Mouse (Mus musculus): ENCODE results near the gene Mcrip1. TPM values are rescaled to one million over a fixed set of nuclear protein-coding genes. Genes with fewer than 3 reads are reported as not detected.
"Not testable (repeated sequence)": the region's sequence is repeated elsewhere in the genome, so short reads cannot be mapped to it uniquely, and the experiment has no call there.

The Mcrip1 gene
- polyA plus RNA-seq, 1 experiment from 2014 or later = 139 TPM

DNA sequence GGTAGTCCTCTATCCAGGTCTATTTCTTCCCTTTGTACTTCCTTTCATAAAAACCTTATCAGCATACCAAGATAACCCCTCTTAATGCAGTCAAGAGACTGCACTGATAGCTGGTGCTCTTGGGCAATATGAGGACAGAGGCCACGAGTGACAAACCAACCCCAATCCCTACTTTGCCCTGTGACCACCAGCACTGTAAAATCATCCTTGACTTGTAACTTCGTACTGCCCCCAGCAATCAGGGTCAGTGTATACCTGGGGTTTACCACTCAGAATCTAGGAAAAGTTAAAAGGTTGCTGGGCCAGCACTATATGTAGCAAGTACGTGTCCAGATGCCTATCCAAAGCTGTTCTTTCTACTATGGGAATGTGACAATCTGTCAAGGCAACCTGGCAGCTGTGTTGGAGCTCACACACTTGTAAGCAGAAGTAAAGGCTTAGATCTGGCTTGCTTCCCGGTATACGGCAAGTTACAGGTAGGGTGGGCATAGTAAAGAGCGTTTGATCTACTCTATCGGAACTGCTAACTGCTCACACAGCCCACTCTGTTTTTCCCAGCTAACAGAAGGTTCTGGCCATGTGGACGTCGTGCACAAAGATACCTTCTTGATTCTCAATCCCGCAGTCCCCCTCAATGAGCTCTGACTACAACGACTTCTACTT, 22.4 kb upstream of the Mcrip1 start:
- 4% methylated on average over 11 of the region's 11 CpGs for WGBS
- ATAC-seq (replicated peaks; ENCODE audit: extremely low read depth, insufficient read depth, low FRiP score) = no peak
- peaks cover 38% of the 10 kb centered on the region for H3K36me3 ChIP-seq (ENCODE audit: control insufficient read depth, insufficient read depth)

DNA sequence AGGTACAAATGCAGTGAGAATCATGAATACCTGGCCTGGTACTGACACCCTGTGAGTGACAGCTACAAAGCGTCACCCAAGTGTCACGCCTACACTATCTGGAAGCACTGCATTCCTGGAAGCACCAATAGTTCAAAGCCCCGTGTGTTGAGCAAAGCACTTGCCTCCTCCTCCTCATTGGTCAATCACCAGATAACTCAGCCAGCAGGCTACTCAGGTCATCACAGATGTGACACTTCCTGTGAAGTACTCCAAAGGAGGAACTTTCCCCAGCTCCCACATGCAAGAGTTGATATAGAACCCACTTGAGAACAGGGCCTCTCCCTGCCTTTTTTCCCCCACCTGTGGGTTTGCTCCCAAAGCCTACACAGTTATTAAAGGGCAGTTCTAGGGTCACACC, 21.6 kb upstream of the Mcrip1 start:
- peak overlapping the region; percentile 90 for H3K4me2 ChIP-seq (ENCODE audit: low read depth, low read length)
- H3K36me3 ChIP-seq (ENCODE audit: control insufficient read depth, insufficient read depth) = peaks cover 46% of the 10 kb centered on the region
- ATAC-seq (replicated peaks; ENCODE audit: extremely low read depth, insufficient read depth, low FRiP score) = no peak
- peak overlapping the region; percentile 97 for H3K9ac ChIP-seq (ENCODE audit: low read length)
- H3K27ac ChIP-seq (ENCODE audit: low read length) = no peak overlapping the region
- H3K27me3 ChIP-seq (ENCODE audit: control insufficient read depth, insufficient read depth, low read length) = no peaks in the 10 kb centered on the region
- peak overlapping the region; percentile 97 for H3K4me3 ChIP-seq (ENCODE audit: low read length)
- peaks cover 19% of the 10 kb centered on the region for H3K4me1 ChIP-seq (ENCODE audit: control insufficient read depth, insufficient read depth, low read length)
- 38% methylated on average over 3 of the region's 3 CpGs for WGBS
- no peaks in the 10 kb centered on the region for H3K9me3 ChIP-seq (replicated peaks; ENCODE audit: control insufficient read depth, low read length)

More for the DNA sequence above, 22.4 kb upstream of the Mcrip1 start:
- H3K9ac ChIP-seq (ENCODE audit: low read length) = peak overlapping the region; percentile 97
- peak overlapping the region; percentile 90 for H3K4me2 ChIP-seq (ENCODE audit: low read depth, low read length)
- H3K4me3 ChIP-seq (ENCODE audit: low read length) = peak overlapping the region; percentile 97
- H3K9me3 ChIP-seq (replicated peaks; ENCODE audit: control insufficient read depth, low read length) = no peaks in the 10 kb centered on the region
- peak overlapping the region; percentile 92 for H3K27ac ChIP-seq (ENCODE audit: low read length)
- peaks cover 19% of the 10 kb centered on the region for H3K4me1 ChIP-seq (ENCODE audit: control insufficient read depth, insufficient read depth, low read length)
- no peaks in the 10 kb centered on the region for H3K27me3 ChIP-seq (ENCODE audit: control insufficient read depth, insufficient read depth, low read length)

DNA sequence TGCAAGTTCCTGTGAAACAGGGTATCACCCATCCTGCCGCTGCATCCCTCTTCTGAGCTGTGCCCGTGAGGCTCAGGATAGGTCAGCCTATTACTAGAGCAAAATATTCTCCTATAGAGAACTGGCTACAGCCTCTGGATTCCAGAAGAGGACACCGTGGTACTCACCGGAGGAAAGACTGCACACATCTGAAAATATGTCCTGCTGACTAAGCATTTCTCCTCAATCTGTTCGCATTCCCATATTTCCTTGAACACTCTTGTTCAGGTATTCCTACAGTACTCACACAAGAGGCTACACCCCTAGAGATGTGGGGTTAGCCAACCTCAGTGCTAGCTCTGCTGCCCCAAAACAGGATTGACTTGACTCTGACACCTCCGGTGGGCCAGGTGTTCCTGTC, 18.8 kb upstream of the Mcrip1 start:
- no peak overlapping the region for H3K4me2 ChIP-seq (ENCODE audit: low read depth, low read length)
- ATAC-seq (replicated peaks; ENCODE audit: extremely low read depth, insufficient read depth, low FRiP score) = no peak
- H3K27ac ChIP-seq (ENCODE audit: low read length) = no peak overlapping the region
- no peak overlapping the region for H3K4me3 ChIP-seq (ENCODE audit: low read length)
- H3K9ac ChIP-seq (ENCODE audit: low read length) = no peak overlapping the region
- peaks cover 10% of the 10 kb centered on the region for H3K4me1 ChIP-seq (ENCODE audit: control insufficient read depth, insufficient read depth, low read length)
- H3K9me3 ChIP-seq (replicated peaks; ENCODE audit: control insufficient read depth, low read length) = no peaks in the 10 kb centered on the region
- 89% methylated on average over 6 of the region's 6 CpGs for WGBS
- H3K27me3 ChIP-seq (ENCODE audit: control insufficient read depth, insufficient read depth, low read length) = no peaks in the 10 kb centered on the region
- H3K36me3 ChIP-seq (ENCODE audit: control insufficient read depth, insufficient read depth) = peaks cover 69% of the 10 kb centered on the region

DNA sequence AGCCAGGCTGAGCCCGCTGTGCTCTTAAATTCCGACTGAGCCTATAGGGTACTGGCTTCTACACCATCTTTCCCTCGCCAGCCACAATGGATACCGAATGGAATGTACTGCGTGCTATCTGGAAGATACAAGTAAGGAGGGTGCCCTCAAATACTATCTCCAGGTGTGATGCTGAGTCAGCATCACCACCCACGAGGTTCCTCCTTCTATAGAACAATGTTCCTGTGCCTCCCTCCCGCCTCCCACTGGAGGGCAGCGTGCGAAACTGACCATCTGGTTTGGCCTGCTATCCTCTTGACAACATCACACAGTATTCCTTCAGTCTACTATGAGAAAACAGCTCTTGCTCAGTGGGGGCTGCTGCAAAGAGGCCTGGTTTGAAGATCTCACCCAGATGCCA, 15.6 kb upstream of the Mcrip1 start:
- no peak overlapping the region for H3K4me3 ChIP-seq (ENCODE audit: low read length)
- no peak overlapping the region for H3K9ac ChIP-seq (ENCODE audit: low read length)
- H3K4me1 ChIP-seq (ENCODE audit: control insufficient read depth, insufficient read depth, low read length) = no peaks in the 10 kb centered on the region
- H3K9me3 ChIP-seq (replicated peaks; ENCODE audit: control insufficient read depth, low read length) = no peaks in the 10 kb centered on the region
- 86% methylated on average over 9 of the region's 9 CpGs for WGBS
- no peak overlapping the region for H3K4me2 ChIP-seq (ENCODE audit: low read depth, low read length)
- no peak for ATAC-seq (replicated peaks; ENCODE audit: extremely low read depth, insufficient read depth, low FRiP score)
- H3K27ac ChIP-seq (ENCODE audit: low read length) = no peak overlapping the region
- no peaks in the 10 kb centered on the region for H3K27me3 ChIP-seq (ENCODE audit: control insufficient read depth, insufficient read depth, low read length)
- H3K36me3 ChIP-seq (ENCODE audit: control insufficient read depth, insufficient read depth) = peaks cover 87% of the 10 kb centered on the region

DNA sequence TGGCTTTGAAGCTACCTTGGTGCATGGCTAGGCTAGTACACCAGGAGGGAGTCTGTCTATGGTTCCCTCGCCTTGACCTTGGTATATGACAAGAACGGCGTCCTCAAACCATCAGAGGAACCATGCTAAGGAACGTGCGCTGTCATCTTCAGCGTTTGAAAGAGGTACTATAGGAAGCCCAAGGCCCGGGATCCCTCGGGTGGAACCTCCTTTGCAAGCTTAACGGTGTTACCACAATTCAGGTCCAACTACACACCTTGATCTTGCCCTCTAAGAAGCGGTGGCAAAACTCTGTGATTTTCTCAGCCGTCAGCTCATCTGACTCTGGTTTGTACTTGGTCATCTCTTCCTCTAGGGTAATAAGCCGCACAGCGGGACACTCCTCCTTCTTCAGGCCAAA, 13.4 kb upstream of the Mcrip1 start:
- Histone ChIP-seq H3K9me3 (replicated peaks; ENCODE audit: control insufficient read depth, low read length) (no peaks in the 10 kb centered on the region), H3K9ac (ENCODE audit: low read length) (no peak overlapping the region), H3K4me1 (ENCODE audit: control insufficient read depth, insufficient read depth, low read length) (no peaks in the 10 kb centered on the region), H3K4me2 (ENCODE audit: low read depth, low read length) (no peak overlapping the region), H3K27me3 (ENCODE audit: control insufficient read depth, insufficient read depth, low read length) (no peaks in the 10 kb centered on the region), H3K36me3 (ENCODE audit: control insufficient read depth, insufficient read depth) (peaks cover 84% of the 10 kb centered on the region), H3K4me3 (ENCODE audit: low read length) (no peak overlapping the region), H3K27ac (ENCODE audit: low read length) (no peak overlapping the region)
- WGBS = 93% methylated on average over 13 of the region's 13 CpGs
- ATAC-seq (replicated peaks; ENCODE audit: extremely low read depth, insufficient read depth, low FRiP score) = no peak

DNA sequence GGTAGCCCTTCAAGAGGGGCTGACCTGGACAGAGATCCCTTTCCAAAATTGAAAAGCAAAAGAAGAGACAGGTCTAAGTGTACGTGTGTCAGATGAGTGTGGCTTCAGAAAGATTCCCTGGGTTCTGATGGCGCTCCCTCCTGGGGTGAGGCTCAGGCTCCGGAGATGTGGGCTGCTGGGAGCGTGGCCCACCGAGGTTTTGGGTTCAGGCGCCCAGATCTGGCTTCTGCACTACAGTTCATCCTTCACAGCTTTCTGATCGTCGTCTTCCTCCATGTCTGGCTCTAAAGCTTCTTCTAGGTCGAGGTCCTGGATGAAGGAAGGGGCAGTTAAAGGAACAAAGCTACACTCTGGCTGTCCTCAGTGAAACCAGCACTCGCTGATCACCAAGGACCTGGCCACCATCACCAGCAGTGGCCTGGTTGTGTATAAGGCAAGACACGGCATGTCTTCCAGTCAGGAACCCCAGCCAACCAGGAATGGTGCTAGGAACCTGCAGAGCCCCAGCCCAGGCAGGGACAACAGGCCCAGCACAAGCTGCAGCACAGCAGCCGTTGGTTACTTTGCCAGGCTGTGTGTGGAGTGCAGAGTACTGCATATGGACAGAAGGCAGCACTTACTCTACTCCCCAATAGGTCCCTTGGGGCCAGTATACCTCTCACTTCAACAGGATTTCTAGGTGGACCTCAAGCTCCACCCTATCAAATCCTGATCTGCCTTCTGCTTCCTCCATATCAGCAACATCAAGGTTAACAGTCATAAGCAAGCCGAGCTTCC, 11.6 kb upstream of the Mcrip1 start:
- Histone ChIP-seq H3K9me3 (replicated peaks; ENCODE audit: control insufficient read depth, low read length) (no peaks in the 10 kb centered on the region), H3K9ac (ENCODE audit: low read length) (no peak overlapping the region), H3K27ac (ENCODE audit: low read length) (no peak overlapping the region), H3K4me1 (ENCODE audit: control insufficient read depth, insufficient read depth, low read length) (no peaks in the 10 kb centered on the region), H3K4me3 (ENCODE audit: low read length) (no peak overlapping the region), H3K4me2 (ENCODE audit: low read depth, low read length) (no peak overlapping the region), H3K36me3 (ENCODE audit: control insufficient read depth, insufficient read depth) (peaks cover 66% of the 10 kb centered on the region), H3K27me3 (ENCODE audit: control insufficient read depth, insufficient read depth, low read length) (no peaks in the 10 kb centered on the region)
- ATAC-seq (replicated peaks; ENCODE audit: extremely low read depth, insufficient read depth, low FRiP score) = no peak
- 90% methylated on average over 13 of the region's 13 CpGs for WGBS

DNA sequence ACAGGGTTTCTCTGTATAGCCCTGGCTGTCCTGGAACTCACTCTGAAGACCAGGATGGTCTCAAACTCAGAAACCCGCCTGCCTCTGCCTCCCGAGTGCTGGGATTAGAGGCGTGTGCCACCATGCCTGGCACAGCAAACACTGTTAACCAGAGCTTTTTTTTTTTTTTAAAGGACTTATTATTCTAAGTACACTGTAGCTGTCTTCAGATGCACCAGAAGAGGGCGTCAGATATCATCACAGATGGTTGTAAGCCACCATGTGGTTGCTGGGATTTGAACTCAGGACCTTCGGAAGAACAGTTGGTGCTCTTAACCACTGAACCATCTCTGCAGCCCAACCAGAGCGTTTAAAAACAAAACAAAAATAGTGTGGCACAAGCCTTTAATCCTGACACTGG, 9.3 kb upstream of the Mcrip1 start:
- ATAC-seq (replicated peaks; ENCODE audit: extremely low read depth, insufficient read depth, low FRiP score); H3K4me1 ChIP-seq (ENCODE audit: control insufficient read depth, insufficient read depth, low read length); H3K9ac ChIP-seq (ENCODE audit: low read length); H3K4me2 ChIP-seq (ENCODE audit: low read depth, low read length); H3K9me3 ChIP-seq (replicated peaks; ENCODE audit: control insufficient read depth, low read length); H3K4me3 ChIP-seq (ENCODE audit: low read length); H3K27ac ChIP-seq (ENCODE audit: low read length); H3K27me3 ChIP-seq (ENCODE audit: control insufficient read depth, insufficient read depth, low read length): not testable (repeated sequence)
- peaks cover 47% of the 10 kb centered on the region for H3K36me3 ChIP-seq (ENCODE audit: control insufficient read depth, insufficient read depth)
- WGBS = 84% methylated on average over 6 of the region's 6 CpGs

DNA sequence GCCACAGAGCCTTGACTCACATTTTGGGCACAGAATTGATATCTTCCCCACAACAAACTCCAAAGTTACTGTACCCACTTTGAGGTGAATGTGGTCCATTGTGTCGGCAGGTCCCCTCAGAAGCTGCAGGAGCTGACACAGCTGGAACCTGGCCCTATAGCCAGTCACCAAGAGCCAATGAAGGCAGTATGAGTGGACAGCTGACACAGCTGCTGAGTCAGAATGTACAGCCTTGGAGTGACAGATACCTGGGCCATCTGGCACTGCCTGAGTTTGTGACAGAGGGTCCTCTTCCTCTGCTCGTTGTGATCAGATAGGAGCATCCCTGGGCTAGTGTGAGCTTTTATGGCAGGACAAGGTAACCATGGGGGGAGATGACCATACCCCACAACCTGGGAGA, 5.7 kb upstream of the Mcrip1 start:
- no peaks in the 10 kb centered on the region for H3K9me3 ChIP-seq (replicated peaks; ENCODE audit: control insufficient read depth, low read length)
- no peak overlapping the region for H3K4me3 ChIP-seq (ENCODE audit: low read length)
- H3K9ac ChIP-seq (ENCODE audit: low read length) = no peak overlapping the region
- 49% methylated on average over 2 of the region's 2 CpGs for WGBS
- H3K4me1 ChIP-seq (ENCODE audit: control insufficient read depth, insufficient read depth, low read length) = peaks cover 7% of the 10 kb centered on the region
- H3K36me3 ChIP-seq (ENCODE audit: control insufficient read depth, insufficient read depth) = peaks cover 12% of the 10 kb centered on the region
- H3K4me2 ChIP-seq (ENCODE audit: low read depth, low read length) = no peak overlapping the region
- no peaks in the 10 kb centered on the region for H3K27me3 ChIP-seq (ENCODE audit: control insufficient read depth, insufficient read depth, low read length)
- ATAC-seq (replicated peaks; ENCODE audit: extremely low read depth, insufficient read depth, low FRiP score) = no peak
- peak overlapping the region; percentile 25; the same call in 1 of the 2 replicates for H3K27ac ChIP-seq (ENCODE audit: low read length)

DNA sequence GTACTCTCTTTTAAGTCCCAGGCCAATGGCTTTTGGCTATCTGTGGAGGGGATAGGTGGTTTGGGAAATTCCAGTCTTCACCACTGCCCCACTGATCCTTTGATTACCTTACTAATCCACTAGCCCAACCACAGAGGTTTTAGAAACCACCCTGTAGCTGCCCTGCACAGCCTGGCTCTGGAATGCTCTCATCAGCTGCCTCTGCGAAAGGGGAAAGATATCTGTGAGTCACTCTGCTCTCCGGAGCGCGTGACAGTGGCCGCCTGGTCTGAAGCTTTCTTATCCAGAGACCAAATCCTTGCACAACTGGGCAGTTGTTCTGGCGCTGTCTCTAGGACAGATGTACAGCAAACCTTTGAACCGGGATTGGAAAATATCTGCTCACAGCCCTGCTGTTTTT, 5.3 kb upstream of the Mcrip1 start:
- Histone ChIP-seq H3K9ac (ENCODE audit: low read length) (no peak overlapping the region), H3K4me3 (ENCODE audit: low read length) (no peak overlapping the region), H3K4me2 (ENCODE audit: low read depth, low read length) (no peak overlapping the region), H3K36me3 (ENCODE audit: control insufficient read depth, insufficient read depth) (peaks cover 8% of the 10 kb centered on the region), H3K9me3 (replicated peaks; ENCODE audit: control insufficient read depth, low read length) (no peaks in the 10 kb centered on the region), H3K4me1 (ENCODE audit: control insufficient read depth, insufficient read depth, low read length) (peaks cover 11% of the 10 kb centered on the region), H3K27ac (ENCODE audit: low read length) (peak overlapping the region; percentile 69), H3K27me3 (ENCODE audit: control insufficient read depth, insufficient read depth, low read length) (no peaks in the 10 kb centered on the region)
- ATAC-seq (replicated peaks; ENCODE audit: extremely low read depth, insufficient read depth, low FRiP score) = peak; percentile 55; the same call in 1 of the 2 replicates
- 43% methylated on average over 7 of the region's 7 CpGs for WGBS

Measured in heart, embryonic 16.5 days (tissue).